Mouse (Mus musculus) 3134 (cell line): ENCODE data around the gene Wdr11.

Experiments used
- DNase-seq: peaks from one replicate; pipeline ENCODE4 v3.0.0-alpha.2; 2011; ENCODE audit warnings: low spot score; ENCODE audit not compliant: insufficient read length; ENCODE audit errors: extremely low read depth

Gene Wdr11

DNA sequence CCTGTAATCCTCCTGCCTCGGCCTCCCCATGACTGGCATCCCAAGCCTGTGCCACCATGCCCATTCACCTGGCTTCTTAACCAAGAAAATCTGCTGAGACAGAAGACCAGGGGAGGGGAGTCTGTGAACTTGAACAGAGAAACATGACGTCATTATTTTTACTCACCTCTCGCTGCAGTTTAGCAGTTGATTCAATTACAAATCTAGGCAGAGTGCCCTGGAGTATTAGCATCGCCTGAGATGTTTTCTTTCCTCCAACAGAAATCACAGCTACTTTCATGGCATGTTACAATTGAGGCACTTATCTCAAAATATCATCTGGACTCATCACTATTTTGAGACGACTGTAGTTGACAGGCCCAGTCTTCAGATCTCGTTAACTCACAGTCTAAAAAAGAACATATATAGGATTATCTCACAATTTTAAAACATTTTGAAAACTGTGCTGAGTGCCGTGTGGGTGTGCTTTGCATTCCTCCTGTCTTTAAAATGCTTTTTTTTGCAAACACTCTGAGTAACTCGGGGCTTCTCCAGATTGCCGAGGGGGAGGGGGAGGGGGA, 61.3 kb downstream of the Wdr11 start:
- DNase-seq, result no peak

DNA sequence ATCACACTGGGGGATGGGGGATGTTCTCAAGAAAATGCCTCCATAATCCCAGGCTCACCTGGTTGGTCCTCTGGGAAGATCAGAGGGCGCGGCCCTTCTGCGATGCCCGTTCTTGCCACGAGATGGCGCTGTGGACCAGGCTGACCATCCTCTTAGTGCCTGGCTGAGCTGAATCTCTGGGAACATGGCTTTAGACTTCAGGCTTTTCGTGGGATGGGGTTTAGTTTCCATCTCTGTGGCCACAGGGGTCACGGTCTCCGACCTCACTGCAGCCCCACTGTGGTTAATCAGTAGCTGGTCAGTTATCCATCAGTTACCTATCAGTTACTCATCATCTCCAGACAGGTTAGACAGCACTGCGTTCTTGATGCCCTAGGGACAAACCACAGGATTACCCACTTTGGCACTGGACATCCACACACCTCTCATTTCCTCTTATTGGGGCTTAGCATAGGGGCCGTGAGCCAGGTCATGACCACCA, 62.2 kb downstream of the Wdr11 start:
- peak; percentile 57 for DNase-seq

DNA sequence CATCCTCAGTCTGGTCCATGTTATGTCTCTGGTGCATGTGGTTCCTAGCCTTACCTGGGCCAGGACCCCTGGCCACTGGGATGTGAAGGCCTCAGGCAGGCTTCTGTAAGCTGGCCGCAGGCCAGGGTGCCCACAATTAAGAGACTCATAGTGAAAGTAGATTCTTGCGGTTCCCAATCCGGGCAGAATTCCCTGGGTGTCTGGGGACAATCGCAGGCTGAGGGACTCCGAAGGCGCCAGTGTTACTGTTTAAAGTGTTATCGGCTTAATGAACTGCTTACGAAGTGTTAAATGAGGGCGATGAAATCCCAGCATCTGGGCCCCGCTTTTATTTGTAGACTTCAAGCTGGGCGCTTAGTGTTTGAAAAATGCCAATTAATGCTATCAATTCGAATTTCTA, 63.3 kb downstream of the Wdr11 start:
- peak; percentile 46 for DNase-seq

DNA sequence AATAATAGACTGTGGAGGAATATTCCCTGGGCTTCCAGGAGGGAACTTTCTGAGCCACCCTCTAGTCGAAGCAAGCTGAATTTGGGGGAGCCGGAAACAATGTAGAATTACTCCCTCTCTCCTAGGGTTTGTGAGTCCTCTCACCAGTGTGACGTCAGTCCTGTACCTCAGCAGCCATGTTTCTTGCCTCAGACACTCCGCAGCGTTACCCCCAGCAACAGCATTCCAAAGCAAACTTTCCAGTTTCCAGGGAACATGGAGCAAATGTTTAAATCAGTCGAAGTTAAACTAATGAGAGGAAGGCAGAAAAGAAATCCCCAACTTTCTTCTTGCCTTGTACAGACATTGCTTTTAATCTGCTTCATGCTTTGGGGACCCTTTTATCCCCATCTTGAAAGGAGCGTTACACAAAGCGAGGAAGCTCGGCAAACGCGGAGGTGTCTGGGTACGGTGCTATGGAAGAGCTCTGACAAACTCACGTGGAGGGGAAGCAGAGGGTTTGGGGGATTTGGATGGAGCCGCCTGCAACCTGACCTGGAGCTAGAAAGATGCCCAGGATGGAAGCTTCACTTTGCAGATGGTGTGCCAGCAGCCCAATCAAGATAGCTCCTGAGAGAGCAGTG, 64.1 kb downstream of the Wdr11 start:
- no peak for DNase-seq

DNA sequence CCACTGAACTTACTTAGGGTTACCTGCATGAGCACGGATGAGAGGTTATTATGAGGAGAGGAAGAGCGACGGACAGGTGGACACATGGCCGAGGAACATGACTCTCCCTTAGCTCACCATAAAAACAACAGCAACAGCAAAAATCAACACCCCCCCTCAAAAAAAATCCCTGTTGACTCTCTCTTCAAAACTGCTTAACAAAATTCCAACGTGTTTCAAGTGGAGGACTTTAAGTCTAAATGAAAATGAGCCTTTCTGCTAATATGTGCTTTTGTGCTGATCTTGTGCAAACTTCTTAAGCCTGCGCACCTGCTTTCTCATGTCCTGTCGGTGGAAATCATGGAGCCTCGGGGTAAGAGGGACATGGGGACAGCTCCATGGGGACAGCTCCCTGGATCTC, 66.2 kb downstream of the Wdr11 start:
- DNase-seq, result no peak

DNA sequence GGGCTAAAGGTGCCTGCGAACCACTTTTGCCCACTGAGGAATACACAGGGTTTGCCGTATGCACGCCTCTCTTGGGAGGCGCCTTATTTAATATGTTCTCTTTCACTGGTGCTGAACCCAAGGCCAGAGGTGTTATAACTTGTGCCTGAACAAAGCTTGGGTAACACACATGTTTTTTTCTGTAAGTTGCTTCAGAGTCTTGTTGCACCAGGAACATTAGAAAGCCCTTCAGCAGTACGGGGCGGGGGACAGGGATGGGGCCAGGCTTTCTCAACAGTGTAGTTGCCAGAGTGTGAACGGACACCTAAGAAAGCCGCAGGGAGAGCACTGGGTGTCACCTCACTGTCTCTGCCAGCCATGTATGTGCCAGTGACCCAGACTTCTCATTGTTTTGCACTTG, 68.1 kb downstream of the Wdr11 start:
- no peak for DNase-seq

DNA sequence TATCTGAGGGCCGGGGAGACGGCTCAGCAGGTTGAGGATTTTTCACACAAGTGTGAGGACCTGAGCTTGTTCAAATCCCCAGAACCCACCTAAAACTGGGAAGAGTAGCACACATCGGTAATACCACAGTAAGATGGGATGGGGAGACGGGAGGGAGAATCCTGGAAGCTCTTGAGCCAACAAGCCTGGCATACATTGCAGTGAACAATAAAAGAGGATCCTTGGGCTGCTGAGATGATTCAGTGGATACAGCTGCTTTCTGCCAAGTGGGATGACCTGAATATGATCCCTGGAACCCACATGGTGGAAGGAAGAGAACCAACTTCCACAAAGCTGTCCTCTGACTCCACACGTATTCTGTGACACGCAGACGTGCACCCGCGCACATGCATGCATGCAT, 68.9 kb downstream of the Wdr11 start:
- no peak for DNase-seq

DNA sequence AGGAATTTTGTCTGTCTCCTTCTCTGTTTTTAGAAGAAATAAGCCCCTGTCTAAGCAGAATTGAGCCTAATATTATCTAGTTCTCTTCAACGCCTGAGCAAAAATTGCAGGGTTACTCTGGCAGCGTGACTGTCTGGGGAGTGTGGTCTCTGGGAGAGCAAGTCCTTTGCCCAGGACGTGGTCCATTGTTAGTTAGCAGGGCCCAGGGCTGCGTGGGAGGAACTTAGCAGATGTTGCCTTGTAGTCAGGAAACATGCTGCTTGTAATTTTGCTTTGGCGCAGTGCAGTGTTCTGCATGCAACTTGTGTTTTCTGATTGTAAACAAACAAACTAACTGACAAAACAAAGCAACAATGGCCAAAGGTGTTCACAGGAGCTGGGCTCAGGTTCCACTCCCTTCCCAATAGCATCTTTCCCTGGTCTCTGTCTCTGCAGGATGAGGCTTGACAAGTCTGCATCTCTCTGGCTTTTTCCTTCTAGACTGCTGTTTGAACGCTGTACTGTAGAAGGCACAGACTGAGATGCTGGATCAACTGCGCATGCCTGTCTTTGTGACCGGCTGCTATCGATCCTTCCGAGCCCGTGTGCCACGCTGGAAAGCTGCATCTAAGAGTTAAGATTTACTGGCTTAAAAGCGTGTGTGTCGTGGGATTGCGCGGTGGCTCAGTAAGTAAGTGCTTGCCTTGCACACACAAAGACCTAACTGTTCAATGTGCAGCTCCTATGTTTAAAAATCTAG, 70.6 kb downstream of the Wdr11 start:
- DNase-seq, result no peak

DNA sequence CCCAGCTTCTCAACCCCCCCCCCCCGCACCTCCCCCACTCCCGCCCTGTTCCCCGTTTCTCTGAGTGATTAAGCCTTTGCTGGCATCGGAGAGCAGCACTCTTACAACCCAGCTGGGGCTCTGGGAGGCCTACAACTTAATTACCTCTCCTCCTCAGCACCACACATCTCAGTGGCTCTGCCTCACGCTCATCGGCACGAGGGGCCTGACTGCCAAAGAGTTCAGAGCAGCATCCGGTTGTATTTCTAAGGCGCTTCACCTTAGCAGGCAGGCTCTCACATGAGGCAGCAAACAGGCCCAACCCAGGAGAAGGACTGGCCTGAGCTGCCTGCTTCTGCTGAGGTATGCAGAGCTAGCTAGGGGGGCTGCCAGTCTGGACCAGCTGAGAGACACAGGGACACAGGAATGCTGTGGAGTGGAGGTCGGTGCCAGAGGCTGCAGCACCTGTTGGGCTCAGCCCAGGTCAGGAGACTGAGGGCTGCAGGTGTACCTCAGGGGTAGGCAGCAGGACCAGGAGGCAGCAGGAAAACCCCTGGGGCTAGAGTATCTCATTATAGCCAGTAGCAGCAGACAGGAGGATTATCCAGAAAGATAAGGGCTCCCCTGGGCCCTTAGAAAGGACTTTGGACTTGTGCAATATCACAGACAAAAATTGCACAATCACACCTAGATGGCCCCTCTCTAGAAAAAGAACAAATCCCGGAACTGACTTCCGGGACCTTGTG, 72.3 kb downstream of the Wdr11 start:
- DNase-seq, result peak; percentile 44

DNA sequence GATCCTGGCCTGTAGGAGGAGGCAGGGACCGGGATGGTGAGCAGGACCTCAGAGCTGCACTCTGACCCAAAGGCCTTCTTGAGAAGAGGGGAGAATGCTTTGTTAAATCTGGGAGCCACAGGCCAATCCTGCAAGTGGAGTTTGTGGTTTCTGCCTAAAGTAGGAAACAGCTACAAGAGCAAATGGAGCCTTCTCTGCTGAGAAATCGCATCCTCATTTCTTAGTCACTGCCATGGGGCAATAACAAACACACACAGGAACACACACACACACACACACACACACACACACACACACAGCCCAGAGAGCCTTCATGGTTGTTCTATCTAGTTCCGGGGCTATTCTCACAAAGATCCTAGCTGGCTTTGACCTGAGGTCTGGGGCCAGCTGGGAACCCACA, 73.7 kb downstream of the Wdr11 start:
- DNase-seq, result no peak

DNA sequence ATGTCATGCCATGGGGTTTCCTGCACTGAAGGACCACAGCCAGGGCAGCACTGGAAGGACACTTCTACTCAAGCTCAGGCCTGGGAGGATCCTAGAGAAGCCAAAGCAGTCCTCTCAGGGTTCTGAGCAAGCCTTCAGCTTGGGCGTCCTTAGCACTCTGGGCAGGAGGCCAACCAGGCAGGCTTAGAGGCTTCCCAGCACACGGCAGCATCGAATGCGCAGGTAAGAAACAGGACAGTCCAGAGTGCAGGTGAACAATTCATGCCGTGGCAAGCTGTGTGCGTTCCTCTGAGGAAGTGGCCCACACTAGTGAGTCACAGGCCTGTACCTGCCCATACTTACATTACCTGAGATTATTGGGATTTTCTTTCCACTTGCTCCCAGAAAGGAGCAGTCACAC, 74.3 kb downstream of the Wdr11 start:
- no peak for DNase-seq

DNA sequence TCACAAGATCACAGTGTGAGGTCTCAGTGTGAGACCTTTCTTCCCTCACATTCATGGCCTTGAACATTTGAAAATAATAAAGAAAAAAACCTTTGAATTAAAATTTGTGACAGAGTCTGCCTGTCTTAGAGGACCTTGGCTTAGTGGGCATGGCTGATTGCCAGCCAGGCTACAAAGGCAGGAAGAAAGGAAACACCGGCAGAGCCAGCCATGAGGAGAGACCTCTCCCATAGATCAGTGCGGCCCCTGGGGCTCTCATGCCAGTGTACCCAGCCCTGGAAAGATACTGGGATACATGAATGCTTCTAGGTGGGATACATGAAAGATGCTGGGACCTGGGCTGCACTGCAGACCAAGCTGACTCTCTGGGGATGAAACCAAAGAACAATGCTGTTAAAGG, 74.9 kb downstream of the Wdr11 start:
- DNase-seq, result no peak

DNA sequence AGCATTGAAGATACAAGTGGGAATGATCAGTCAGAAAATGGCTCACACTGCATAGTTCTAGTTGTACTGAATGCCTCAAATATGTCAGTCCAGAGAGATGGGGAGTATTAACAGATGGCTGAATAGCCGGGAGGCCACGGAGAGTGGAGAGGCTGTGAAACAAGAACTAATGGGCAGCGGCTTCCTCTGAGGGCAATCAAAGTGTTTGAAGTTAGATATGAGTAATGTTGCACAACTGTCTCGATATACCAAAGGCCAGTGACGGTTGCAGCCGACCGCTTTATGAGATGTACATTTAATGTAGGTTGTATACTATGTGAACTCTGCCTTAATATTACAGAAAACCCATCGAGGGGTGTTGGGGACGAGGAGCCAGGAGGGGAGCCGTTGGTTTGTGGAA, 78.6 kb downstream of the Wdr11 start:
- no peak for DNase-seq

DNA sequence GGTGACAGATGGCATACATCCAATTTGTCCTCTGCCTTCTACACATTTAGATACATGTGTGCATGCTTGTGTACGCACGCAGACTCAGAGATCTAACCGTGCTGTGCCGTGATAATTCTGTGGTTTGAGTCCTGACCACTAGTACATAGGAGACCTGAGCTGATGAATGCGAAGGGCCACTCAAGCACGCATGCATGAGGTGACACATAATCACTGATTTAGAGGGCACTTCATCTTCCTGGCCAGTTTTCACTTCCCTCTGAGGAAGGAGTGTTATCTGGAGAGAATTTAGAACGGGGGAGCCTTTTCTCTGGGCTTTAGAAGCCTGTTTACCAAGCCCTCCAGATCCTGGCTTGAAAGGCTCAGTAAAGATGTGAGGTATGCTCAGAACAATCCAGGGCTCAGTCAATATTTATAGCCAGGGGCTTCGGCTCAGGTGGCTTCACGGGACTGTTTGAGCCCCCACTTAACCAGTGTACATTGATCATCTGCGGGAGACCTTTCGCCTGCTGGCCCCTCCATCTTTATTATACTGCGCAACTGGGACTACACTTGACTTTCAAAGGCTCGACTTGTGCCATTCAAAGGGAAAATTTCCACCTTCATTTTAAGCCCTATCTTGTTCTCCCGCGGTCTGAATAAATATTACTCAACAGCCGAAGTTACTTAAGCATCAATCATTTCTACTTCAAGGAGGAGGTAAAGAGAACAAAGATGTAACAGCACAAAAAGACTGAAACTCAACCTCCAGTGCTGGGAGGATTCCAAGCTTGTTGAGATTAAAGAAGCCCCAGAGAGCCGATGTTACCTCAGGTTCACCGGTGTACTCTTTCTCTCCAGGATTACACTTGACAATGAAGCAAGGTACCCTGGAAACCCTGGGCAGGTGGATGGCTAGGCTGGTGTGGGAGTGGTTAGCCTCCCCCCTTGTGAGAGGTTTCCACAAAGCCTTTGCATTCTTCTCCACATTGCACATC, 80.3 kb downstream of the Wdr11 start:
- no peak for DNase-seq

DNA sequence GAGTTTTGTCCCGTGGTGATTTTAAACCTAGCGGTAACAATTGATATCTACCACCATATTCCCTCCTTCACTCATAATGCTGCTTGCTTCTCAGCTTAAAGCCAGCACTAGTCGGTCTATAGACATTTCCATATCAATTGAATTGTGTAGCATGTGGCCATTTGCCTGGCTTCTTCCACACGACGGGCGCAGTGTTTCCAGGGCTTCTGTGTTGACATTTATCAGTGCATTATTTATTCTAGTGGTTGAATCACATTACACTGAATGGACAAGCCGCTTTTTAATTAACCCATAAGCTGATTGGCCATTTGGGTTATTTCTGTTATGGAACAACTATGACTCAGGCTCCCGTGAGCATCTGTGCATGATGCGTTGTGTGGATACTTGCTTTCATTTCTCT, 82.1 kb downstream of the Wdr11 start:
- no peak for DNase-seq

DNA sequence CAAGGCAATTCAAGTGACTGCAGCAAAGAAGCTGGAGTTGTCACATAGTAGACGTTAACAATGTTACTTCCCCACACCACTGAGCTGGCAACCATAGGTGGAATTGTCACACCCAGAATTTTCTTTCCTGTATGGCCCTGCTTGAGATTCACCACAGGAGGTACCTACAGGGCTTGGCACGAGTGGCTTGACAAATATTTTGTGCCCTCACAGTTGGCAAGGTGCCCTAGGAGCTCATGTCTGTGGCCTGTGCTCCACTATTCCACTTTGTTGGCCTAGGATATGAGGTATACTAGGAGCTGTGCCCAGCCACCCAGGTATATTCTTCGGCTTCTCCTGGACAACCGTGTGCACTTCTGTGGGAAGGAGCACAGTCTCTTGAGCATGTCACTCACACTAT, 82.9 kb downstream of the Wdr11 start:
- no peak for DNase-seq

DNA sequence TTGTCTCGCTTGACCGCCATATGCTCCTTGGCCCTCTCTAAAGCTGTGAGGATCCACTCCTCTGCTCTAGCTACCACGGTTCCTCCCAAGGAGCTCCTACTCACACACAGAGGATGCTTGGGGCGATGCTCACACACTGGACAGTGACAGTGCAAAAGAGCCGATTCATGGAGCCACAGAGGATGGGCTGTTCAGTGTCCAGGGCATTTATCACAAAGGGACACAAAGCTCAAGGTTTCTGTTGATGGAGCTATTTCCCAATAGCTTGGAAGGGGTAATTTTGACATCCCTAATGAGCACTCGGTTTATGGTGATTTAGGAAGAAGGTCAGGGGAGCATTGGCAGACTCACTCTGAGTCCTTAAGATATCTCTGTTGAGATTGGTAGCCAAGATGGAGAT, 84.2 kb downstream of the Wdr11 start:
- no peak for DNase-seq

DNA sequence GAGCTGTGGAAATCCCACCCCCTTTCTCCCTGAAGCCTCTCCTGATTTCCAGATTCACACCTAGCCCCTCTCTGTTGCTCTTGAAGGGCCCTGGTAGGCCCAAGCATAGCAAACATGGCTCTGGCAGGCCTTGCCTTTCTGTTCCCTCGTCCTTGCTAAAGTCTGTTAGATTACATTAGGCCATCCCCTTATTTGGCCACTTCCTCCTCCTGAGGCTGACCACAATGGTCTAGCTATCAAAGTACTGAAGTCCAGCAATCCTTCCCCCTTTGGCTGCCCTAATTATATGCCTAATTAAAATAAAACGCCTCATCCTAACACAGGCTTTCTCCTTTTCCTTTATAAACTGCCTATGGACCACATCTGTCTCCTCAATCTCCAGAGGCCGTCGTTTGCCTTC, 85.5 kb downstream of the Wdr11 start:
- no peak for DNase-seq

DNA sequence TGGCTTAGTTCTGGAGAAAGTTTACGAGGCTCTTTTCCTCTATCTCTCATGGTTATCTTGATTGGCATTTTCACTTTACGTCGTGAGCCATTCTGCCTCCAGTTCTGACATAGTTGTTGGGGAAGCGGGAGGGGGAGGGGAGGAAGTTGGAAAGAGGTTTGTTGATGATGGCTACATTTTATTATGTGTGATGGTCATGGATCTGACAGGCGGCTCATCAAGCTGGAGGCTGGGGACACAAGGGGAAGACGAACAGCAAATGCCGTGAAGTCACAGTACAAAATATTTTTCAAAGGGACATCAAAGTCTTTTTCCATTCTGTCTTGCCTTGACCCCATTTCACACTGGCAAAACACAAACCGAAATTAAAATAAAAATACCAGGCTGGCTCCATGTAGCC, 86.8 kb downstream of the Wdr11 start:
- no peak for DNase-seq

DNA sequence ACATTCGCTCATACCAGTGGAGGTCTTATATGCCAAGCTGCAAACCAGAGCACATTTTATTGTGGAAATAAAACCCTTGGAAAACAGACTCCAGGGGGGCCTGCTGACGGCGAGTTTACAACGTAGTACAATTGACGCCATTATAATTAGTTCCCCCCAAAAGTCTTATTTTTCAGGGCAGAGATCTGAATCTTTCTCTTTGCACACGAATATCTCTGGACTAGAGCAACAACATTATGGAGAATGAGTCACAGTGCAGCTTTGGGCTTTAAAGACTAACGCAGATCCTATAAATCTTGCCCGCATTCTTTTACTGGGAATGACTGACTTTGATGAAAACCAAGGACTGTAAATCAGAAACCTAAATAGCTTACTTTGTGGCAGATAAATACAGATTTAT, 87.3 kb downstream of the Wdr11 start:
- no peak for DNase-seq
